Mouse (Mus musculus) embryonic facial prominence, embryonic 14.5 days (tissue): ENCODE measurements around the gene Tmem186. TPM values are rescaled to one million over a fixed set of nuclear protein-coding genes. Genes with fewer than 3 reads are reported as not detected.

Source experiments
- microRNA-seq: library from miRNA; unstranded; fragments of <30 nt; microRNA quantifications from one replicate; pipeline ENCODE4, GENCODE M21; 2016; ENCODE audit warnings: borderline number of aligned reads
- polyA plus RNA-seq: library from polyadenylated mRNA; unstranded; fragments of >200 nt; fragmentation: Nextera tagmentation; extraction: Ambion mirVana; gene quantifications from 2 replicates; pipeline ENCODE4 v1.2.1, GENCODE M21; 2014

Tmem186 gene
- polyA plus RNA-seq, 1 experiment from 2014 or later = 11.4 TPM

Small RNA genes within 50 kb of the gene (microRNA-seq; reads per million reads assigned to microRNA genes)
- not detected for gene Gm22137

Other genes with a start within 250 kb of the Tmem186 start
- gene Tmem114, start 212.6 kb downstream of the Tmem186 start, polyA plus RNA-seq = not detected in 2 replicates
- 27.2 and 28.6 TPM in 2 replicates for gene Mettl22, start 166.9 kb downstream of the Tmem186 start, polyA plus RNA-seq
- 18.0 and 20.6 TPM in 2 replicates for gene Abat, start 124.3 kb downstream of the Tmem186 start, polyA plus RNA-seq
- gene Pmm2, start within 50 bp of the Tmem186 start, polyA plus RNA-seq = 42.4 and 47.5 TPM in 2 replicates
- 29.2 and 32.1 TPM in 2 replicates for gene Carhsp1, start 34.4 kb upstream of the Tmem186 start, polyA plus RNA-seq
- not detected in 2 replicates for gene Gm5767, start 43.1 kb upstream of the Tmem186 start, polyA plus RNA-seq
- 35.7 and 39.2 TPM in 2 replicates for gene Usp7, start 154.6 kb upstream of the Tmem186 start, polyA plus RNA-seq
- gene 1810013L24Rik, start 192.4 kb upstream of the Tmem186 start, polyA plus RNA-seq = 16.5 and 22.1 TPM in 2 replicates